Mouse (Mus musculus) forebrain, embryonic 11.5 days (tissue): ENCODE data around the gene Os9. TPM values are rescaled to one million over a fixed set of nuclear protein-coding genes. Genes with fewer than 3 reads are reported as not detected.
"Not testable (repeated sequence)": the region's sequence is repeated elsewhere in the genome, so short reads cannot be mapped to it uniquely, and the experiment has no call there.

Source experiments
- ATAC-seq: fragments of 200-750 bp; cut with Nextera tagmentation; replicated peaks from 2 replicates; pipeline ENCODE4 v1.8.0; 2017; ENCODE audit warnings: moderate TSS enrichment; ENCODE audit not compliant: low FRiP score
- DNase-seq: peaks from one replicate; pipeline ENCODE4 v3.0.0-alpha.2; 2017; ENCODE audit warnings: low spot score
- H3K27ac ChIP-seq: fragments of 300-500 bp; sonication (generic); 2 replicates; pipeline ENCODE4 v1.5.1; 2014; ENCODE audit warnings: low read depth, low read length
- H3K27me3 ChIP-seq: fragments of 300-500 bp; sonication (generic); 2 replicates; pipeline ENCODE4 v1.6.1; 2014; ENCODE audit warnings: mild to moderate bottlenecking, low read length, mixed read lengths; ENCODE audit not compliant: control insufficient read depth, insufficient read depth
- H3K36me3 ChIP-seq: fragments of 300-500 bp; sonication (generic); 2 replicates; pipeline ENCODE4 v1.6.1; 2014; ENCODE audit warnings: mild to moderate bottlenecking, low read length, moderate library complexity, mixed read lengths; ENCODE audit not compliant: control insufficient read depth, insufficient read depth
- H3K4me1 ChIP-seq: fragments of 300-500 bp; sonication (generic); replicated peaks from 2 replicates; pipeline ENCODE4 v1.6.1; 2014; ENCODE audit warnings: low read length, mixed read lengths; ENCODE audit not compliant: control insufficient read depth, insufficient read depth
- H3K4me2 ChIP-seq: fragments of 300-500 bp; sonication (generic); 2 replicates; pipeline ENCODE4 v1.6.1; 2014; ENCODE audit warnings: low read depth, mild to moderate bottlenecking, low read length, moderate library complexity, mixed read lengths; ENCODE audit not compliant: severe bottlenecking
- H3K4me3 ChIP-seq: fragments of 300-500 bp; sonication (generic); 2 replicates; pipeline ENCODE4 v1.5.1; 2014; ENCODE audit warnings: low read depth, low read length
- H3K9ac ChIP-seq: fragments of 300-500 bp; sonication (generic); 2 replicates; pipeline ENCODE4 v1.6.1; 2014; ENCODE audit warnings: low read length
- H3K9me3 ChIP-seq: fragments of 300-500 bp; sonication (generic); 2 replicates; pipeline ENCODE4 v1.6.1; 2016; ENCODE audit warnings: low read length, mixed read lengths; ENCODE audit not compliant: control insufficient read depth
- WGBS: fragments of 180-500 bp; shearing (Covaris S2); extraction: QIAGEN DNeasy Blood & Tissue Kit; methylation state at CpG from one replicate; pipeline ENCODE4 v1.1.7; 2014; 5-methylcytosine and 5-hydroxymethylcytosine counted together
- polyA plus RNA-seq: library from polyadenylated mRNA; unstranded; fragments of >200 nt; fragmentation: Nextera tagmentation; extraction: Ambion mirVana; gene quantifications from 2 replicates; pipeline ENCODE4 v1.2.1, GENCODE M21; 2014

Os9 gene
- polyA plus RNA-seq, 1 experiment from 2014 or later, result 57.9 TPM

DNA sequence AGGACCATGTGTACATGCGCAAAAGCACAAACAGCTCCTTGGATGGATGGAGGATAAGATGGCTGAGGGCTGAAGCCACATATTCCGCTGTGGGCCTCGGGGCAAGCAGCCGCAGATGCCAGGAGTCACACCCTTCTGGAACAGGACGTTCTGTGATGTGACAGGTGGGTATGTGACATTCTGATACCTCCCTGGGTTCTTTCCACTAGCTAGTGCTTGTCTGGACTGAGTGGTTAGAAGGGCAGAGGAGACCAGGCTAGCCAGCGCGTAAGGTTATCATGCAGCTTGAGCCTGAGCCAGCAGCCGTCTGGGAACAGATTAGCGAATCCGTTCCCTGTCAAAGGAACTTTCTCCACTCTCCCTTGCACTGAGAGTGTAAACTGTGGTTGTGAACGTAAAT lies 20.0 kb upstream of the Os9 start:
- no peak for DNase-seq
- 90% methylated on average over 11 of the region's 11 CpGs for WGBS
- Histone ChIP-seq H3K9ac (no peak overlapping the region), H3K4me3 (no peak overlapping the region), H3K36me3 (no peaks in the 10 kb centered on the region), H3K4me1 (no peaks in the 10 kb centered on the region), H3K4me2 (no peak overlapping the region), H3K27ac (no peak overlapping the region), H3K9me3 (no peaks in the 10 kb centered on the region), H3K27me3 (no peaks in the 10 kb centered on the region)
- ATAC-seq, result no peak

DNA sequence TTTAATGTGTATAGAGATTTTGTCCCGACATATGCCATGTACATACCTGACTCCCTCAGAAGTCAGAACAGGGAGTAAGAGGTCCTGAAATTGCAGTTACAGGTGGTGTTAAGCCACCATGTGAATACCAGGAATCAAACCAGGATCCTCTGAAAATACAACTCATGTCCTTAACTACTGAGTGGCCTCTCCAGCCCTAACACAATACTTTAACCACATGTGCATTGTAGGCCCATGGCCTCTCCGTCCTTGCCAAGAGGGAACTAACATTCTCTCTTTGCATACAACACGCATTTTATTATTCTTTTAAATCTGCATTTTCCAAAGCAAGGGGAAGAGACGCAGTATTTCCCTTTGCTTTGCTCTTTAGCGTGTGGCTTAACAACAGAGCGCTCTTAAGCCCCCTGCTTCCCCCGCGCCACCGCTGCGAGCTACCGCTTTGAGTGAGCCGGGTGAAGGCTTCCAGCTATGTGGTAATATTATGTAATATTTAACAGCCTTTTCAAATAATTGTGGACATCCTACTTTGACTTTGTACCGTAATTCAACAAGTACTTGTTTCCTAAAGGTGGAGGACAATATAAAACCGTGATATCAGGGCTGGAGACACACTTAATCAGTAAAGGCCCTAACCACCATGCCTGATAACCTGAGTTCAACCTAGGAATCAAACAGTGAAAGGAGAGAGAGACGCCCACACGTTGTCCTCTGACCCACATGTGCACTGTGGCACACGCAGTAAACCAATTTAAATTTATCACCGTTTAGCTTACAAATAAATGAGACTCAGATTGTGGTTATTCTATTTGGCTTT lies 17.6 kb upstream of the Os9 start:
- H3K4me1 ChIP-seq, result no peaks in the 10 kb centered on the region
- H3K27ac ChIP-seq, result no peak overlapping the region
- H3K9me3 ChIP-seq, result no peaks in the 10 kb centered on the region
- ATAC-seq, result no peak
- H3K9ac ChIP-seq, result no peak overlapping the region
- no peak overlapping the region for H3K4me3 ChIP-seq
- DNase-seq, result no peak
- H3K4me2 ChIP-seq, result no peak overlapping the region
- H3K36me3 ChIP-seq, result no peaks in the 10 kb centered on the region
- no peaks in the 10 kb centered on the region for H3K27me3 ChIP-seq
- WGBS, result 94% methylated on average over 18 of the region's 18 CpGs

- no peak overlapping the region for H3K9ac ChIP-seq
- H3K36me3 ChIP-seq, result no peaks in the 10 kb centered on the region
- H3K4me3 ChIP-seq, result no peak overlapping the region
- WGBS, result 85% methylated on average over 3 of the region's 3 CpGs
- no peak overlapping the region for H3K4me2 ChIP-seq
- no peak overlapping the region for H3K27ac ChIP-seq
- no peaks in the 10 kb centered on the region for H3K9me3 ChIP-seq
- H3K4me1 ChIP-seq, result no peaks in the 10 kb centered on the region
- no peak for DNase-seq
- ATAC-seq, result no peak
- H3K27me3 ChIP-seq, result no peaks in the 10 kb centered on the region
These were observed 17.0 kb upstream of the Os9 start for GRCm38 (mm10) chr10:127137896-127138295.

DNA sequence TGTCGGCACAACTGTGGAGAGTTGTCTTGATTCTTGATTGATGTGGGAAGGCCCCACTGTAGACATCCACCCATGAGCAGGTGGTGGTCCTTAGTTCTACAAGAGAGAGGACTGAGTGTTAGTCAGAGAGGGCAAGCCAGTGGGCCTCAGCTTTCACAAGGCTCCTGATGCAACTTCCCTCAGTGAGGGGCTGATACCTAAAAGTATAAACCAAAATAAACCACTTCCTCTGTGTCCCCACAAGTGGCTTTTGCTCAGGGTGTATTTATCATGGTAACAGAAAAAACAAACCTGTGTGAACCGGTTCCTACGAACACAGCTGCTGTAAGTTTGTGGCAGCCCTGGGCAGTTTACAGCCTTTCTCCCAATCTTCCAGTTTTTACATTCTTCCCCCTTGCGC lies 15.6 kb upstream of the Os9 start:
- Histone ChIP-seq H3K9ac (no peak overlapping the region), H3K36me3 (no peaks in the 10 kb centered on the region), H3K27ac (no peak overlapping the region), H3K4me3 (no peak overlapping the region), H3K4me2 (no peak overlapping the region), H3K9me3 (no peaks in the 10 kb centered on the region), H3K4me1 (no peaks in the 10 kb centered on the region), H3K27me3 (no peaks in the 10 kb centered on the region)
- WGBS, result 93% methylated on average over 4 of the region's 4 CpGs
- DNase-seq (no peak), ATAC-seq (no peak)

DNA sequence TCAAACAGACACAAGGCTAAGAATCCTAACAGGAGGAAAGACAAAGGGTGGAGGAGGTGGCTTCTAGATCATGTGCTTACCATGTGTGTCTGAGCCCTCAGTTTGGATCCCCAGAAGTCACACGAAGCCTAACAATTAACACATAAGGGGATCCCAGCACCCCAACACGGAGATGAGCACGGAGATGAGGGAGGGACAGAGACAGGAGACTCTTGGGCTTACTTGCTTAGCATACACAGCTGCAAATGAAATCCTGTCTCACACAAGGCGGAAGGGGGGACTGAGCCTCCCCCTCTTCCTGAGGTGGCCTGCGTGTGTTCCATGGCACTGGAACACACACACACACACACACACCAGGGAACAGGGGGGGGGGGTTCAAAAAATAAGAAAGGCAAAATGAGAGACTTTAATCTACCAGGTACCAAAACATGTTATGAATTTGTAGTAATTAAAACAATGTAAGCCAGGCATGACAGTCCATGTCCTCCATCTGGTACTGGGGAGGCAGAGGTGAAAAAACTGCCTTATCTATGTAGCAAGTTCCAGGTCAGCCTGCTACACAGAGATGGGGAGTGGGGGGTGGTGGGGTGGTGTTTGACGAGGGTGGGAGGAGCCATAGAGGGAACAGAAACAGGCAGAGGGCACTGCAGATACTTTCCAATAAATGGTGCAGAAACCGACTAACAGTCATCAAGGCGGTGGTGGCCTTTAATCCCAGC lies 14.3 kb upstream of the Os9 start:
- Histone ChIP-seq H3K4me3 (no peak overlapping the region), H3K9me3 (no peaks in the 10 kb centered on the region), H3K9ac (no peak overlapping the region; the same call in 1 of the 2 replicates), H3K4me1 (no peaks in the 10 kb centered on the region), H3K36me3 (no peaks in the 10 kb centered on the region), H3K4me2 (no peak overlapping the region), H3K27me3 (no peaks in the 10 kb centered on the region), H3K27ac (no peak overlapping the region)
- no peak for DNase-seq
- WGBS, result 64% methylated on average over 8 of the region's 8 CpGs
- no peak for ATAC-seq

DNA sequence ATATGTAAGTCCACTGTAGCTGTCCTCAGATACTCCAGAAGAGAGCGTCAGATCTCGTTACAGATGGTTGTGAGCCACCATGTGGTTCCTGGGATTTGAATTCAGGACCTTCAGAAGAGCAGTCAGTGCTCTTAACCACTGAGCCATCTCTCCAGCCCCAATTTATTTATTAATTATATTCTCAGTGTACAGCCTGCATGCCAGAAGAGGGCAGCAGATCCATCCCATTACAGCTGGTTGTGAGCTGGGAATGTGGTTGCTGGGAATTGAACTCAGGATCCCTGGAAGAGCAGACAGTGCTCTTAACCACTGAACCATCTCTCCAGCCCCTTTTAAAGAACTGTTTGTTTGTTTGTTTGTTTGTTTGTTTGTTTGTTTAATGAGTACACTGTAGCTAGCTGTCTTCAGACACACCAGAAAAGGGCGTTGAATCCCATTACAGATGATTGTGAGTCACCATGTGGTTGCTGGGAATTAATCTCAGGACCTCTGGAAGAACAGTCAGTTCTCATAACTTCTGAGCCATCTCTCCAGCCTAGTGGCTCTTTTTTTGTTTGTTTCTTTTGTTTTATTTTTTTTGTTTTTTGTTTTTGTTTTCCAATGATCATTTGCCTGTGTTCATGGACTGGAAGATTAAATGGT lies 13.6 kb upstream of the Os9 start:
- not testable (repeated sequence) for ATAC-seq
- 83% methylated on average over 3 of the region's 3 CpGs for WGBS

DNA sequence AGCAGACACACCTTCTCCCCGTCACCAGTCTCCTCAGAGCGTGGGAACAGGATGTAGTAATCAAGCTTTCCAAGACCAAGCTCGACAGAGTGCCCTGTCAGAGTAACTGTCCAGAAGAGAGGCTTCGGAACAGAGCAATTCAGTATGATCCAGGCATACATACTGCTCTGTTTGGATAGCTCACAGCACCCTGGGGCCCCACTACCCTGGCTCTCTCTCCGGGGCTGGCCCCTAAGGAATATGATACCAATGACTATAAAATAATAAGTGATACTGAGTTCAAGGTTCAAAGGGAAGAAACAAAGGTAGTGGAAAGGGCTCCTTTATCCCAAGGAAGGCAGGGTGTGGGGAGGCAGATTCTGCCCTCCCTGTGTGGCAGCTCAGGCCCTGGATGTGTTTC lies 11.5 kb upstream of the Os9 start:
- Histone ChIP-seq H3K9ac (no peak overlapping the region), H3K4me1 (no peaks in the 10 kb centered on the region), H3K4me2 (no peak overlapping the region), H3K27me3 (no peaks in the 10 kb centered on the region), H3K27ac (no peak overlapping the region), H3K9me3 (no peaks in the 10 kb centered on the region), H3K4me3 (no peak overlapping the region), H3K36me3 (no peaks in the 10 kb centered on the region)
- DNase-seq, result no peak
- WGBS, result 74% methylated on average over 5 of the region's 5 CpGs
- no peak for ATAC-seq

More for the DNA sequence above, 13.6 kb upstream of the Os9 start:
- H3K27me3 ChIP-seq, H3K9me3 ChIP-seq, H3K9ac ChIP-seq, H3K4me2 ChIP-seq, DNase-seq, H3K27ac ChIP-seq, H3K36me3 ChIP-seq, H3K4me1 ChIP-seq, H3K4me3 ChIP-seq: not testable (repeated sequence)

DNA sequence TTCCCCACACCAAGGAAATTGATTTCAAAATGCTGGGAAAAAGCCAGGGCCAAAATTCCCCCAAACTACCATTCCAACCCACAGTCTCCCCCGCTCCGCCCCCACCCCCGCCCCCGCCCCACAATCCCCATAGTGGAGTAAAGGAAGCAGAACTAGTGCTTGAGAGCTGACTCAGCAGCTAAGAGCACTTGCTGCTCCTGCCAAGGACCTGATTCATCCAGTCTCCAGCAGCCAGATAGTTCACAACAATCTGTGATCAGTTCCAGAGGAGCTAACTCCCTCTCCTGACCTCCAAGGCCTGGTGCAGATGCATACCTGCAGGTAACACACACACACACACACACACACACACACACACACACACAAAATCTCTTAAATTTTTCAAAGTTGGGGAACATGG lies 8.5 kb upstream of the Os9 start:
- WGBS, result 86% methylated on average over 4 of the region's 4 CpGs
- Histone ChIP-seq H3K9me3 (no peaks in the 10 kb centered on the region), H3K36me3 (no peaks in the 10 kb centered on the region), H3K27ac (no peak overlapping the region), H3K4me1 (no peaks in the 10 kb centered on the region), H3K4me3 (no peak overlapping the region), H3K4me2 (no peak overlapping the region), H3K27me3 (no peaks in the 10 kb centered on the region), H3K9ac (no peak overlapping the region)
- no peak for ATAC-seq
- no peak for DNase-seq
